Mouse (Mus musculus) thymus, adult 2 months (tissue): Measurements from ENCODE around the gene Rcor2.

Experiments
- CTCF ChIP-seq: fragments of 200-500 bp; IDR thresholded peaks from 2 replicates; pipeline ENCODE4 v1.5.1; 2012; ENCODE audit warnings: mild to moderate bottlenecking, control low read depth, low read length, moderate library complexity, borderline replicate concordance; ENCODE audit not compliant: control insufficient read depth, poor library complexity, insufficient read depth; ENCODE audit errors: extremely low read depth
- POLR2A ChIP-seq: fragments of 200-500 bp; IDR thresholded peaks from 2 replicates; pipeline ENCODE4 v1.6.1; 2012; ENCODE audit warnings: mild to moderate bottlenecking, low read length, control low read depth, moderate library complexity; ENCODE audit not compliant: control insufficient read depth, poor library complexity, insufficient read depth; ENCODE audit errors: extremely low read depth

- TF ChIP-seq CTCF: peak; percentile 74; the same call in 1 of the 2 replicates
- TF ChIP-seq POLR2A: no peak
Observed at GRCm38 (mm10) chr19:7279114-7279513, 12.0 kb downstream of the Rcor2 start.
